10 mouse cellular contexts compared by ENCODE assay signal in genomic region chr13:63278141-63278631, GRCm38 (mm10).
DNase-seq lines count a peak whose midpoint lies in the region; ATAC-seq and TF ChIP-seq lines count a peak whose summit lies in the region.
"Had no signal": no experiment of that assay in that cellular context is flagged by ENCODE, and none has a peak within 500 bp of the region (broad histone marks: within the 10 kb centered on the region; RNA-seq: fewer than 3 reads in every experiment).

No protein-coding gene starts in this region.

- peaks cover 74% of the 10 kb centered on the region for H3K36me3 ChIP-seq in heart, adult 2 months (ENCODE audit: control insufficient read depth, insufficient read depth, low read length)
- H3K36me3 ChIP-seq in kidney, adult 2 months (ENCODE audit: control insufficient read depth, insufficient read depth, low read length): no peaks in the 10 kb centered on the region; the same call in 1 of the 2 replicates
- peaks cover 28% of the 10 kb centered on the region for H3K36me3 ChIP-seq in macrophage (ENCODE audit: inconsistent target)

- TF ChIP-seq POLR2A in heart, adult 2 months (IDR thresholded peaks at IDR 0.05; ENCODE audit: insufficient read depth, low read depth, low read length): no peak
- no peak for TF ChIP-seq POLR2A in kidney, adult 2 months (IDR thresholded peaks at IDR 0.05; ENCODE audit: low read depth, low read length)

- peaks cover 40% of the 10 kb centered on the region for H3K4me1 ChIP-seq in heart, adult 2 months (ENCODE audit: control insufficient read depth, insufficient read depth, low read length)
- peaks cover 43% of the 10 kb centered on the region for H3K4me1 ChIP-seq in kidney, adult 2 months (ENCODE audit: control insufficient read depth, insufficient read depth, low read length)

- WGBS in heart, adult 2 months: 2% methylated on average over 5 of the region's 5 CpGs
- WGBS in kidney, adult 2 months: 13% methylated on average over 5 of the region's 5 CpGs
- 44% methylated on average over 5 of the region's 5 CpGs for WGBS in macrophage (ENCODE audit: missing documents)

- TF ChIP-seq EP300 in heart, adult 2 months (IDR thresholded peaks at IDR 0.05; ENCODE audit: insufficient read depth, low read depth, low read length): 0 out of 2 replicates have a peak, but pooled peaks have one; percentile 32

- H3K9ac ChIP-seq in heart, adult 2 months (ENCODE audit: low read depth, low read length): peak overlapping the region; percentile 39

- intact Hi-C loops in heart, adult 2 months (cut with DNase I): loop anchor here (1.0 to 2.0 kb wide), 3 partner anchors 17 to 31 kb away; no protein-coding TSS in a partner anchor

- ATAC-seq in erythroblast, adult 5-6 weeks (replicated peaks; ENCODE audit: low FRiP score, poor library complexity, severe bottlenecking): no peak

- no peaks in the 10 kb centered on the region for H3K27me3 ChIP-seq in heart, adult 2 months (ENCODE audit: control insufficient read depth, insufficient read depth, low read length)
- H3K27me3 ChIP-seq in kidney, adult 2 months (replicated peaks; ENCODE audit: control insufficient read depth, insufficient read depth, low read length): no peaks in the 10 kb centered on the region
- H3K27me3 ChIP-seq: CH12.LX had no signal

- peak overlapping the region; percentile 40 for H3K27ac ChIP-seq in layer of hippocampus, adult 2 months
- peak overlapping the region; percentile 89 for H3K27ac ChIP-seq in heart, adult 2 months
- peak overlapping the region; percentile 52 for H3K27ac ChIP-seq in kidney, adult 2 months (ENCODE audit: insufficient read depth, low read depth, low read length)
- peak overlapping the region; percentile 75 for H3K27ac ChIP-seq in macrophage

- no peak for DNase-seq in layer of hippocampus, adult 2 months (ENCODE audit: low spot score in 2 of 2)
- no peak for DNase-seq in layer of hippocampus, postnatal 25 days (ENCODE audit: extremely low spot score in 1 of 2, low spot score in 1 of 2)
- peak; percentile 59 to 63 for DNase-seq in heart, adult 2 months
- DNase-seq in kidney, adult 2 months: peak; percentile 75
- DNase-seq in spleen, adult 18-20 months: no peak
- DNase-seq in adrenal gland, adult 18-20 months (ENCODE audit: low spot score in 2 of 2): no peak
- DNase-seq: cerebellum, adult 18-20 months had no signal

- H3K79me2 ChIP-seq in heart, adult 2 months (replicated peaks; ENCODE audit: control insufficient read depth, insufficient read depth, low read length): peaks cover 13% of the 10 kb centered on the region
- peaks cover 100% of the 10 kb centered on the region for H3K79me2 ChIP-seq in macrophage (ENCODE audit: inconsistent target)

- TF ChIP-seq CTCF in layer of hippocampus, adult 2 months (conservative IDR thresholded peaks at IDR 0.05): no peak
- no peak for TF ChIP-seq CTCF in heart, adult 2 months (IDR thresholded peaks at IDR 0.05)
- TF ChIP-seq CTCF in kidney, adult 2 months (conservative IDR thresholded peaks at IDR 0.05; ENCODE audit: insufficient read depth, insufficient read length, low read depth, low read length): no peak

- H3K4me3 ChIP-seq in layer of hippocampus, adult 2 months: no peak overlapping the region
- peak overlapping the region; percentile 38 for H3K4me3 ChIP-seq in heart, adult 2 months
- peak overlapping the region; percentile 26 for H3K4me3 ChIP-seq in kidney, adult 2 months (ENCODE audit: insufficient read depth, low read depth, low read length)
- no peak overlapping the region for H3K4me3 ChIP-seq in macrophage (ENCODE audit: inconsistent target)

Comparison
In these comparisons a context has a peak if more than half of its experiments do, and no peak if none do; other contexts are left out.
1. DNase-seq: peak in heart, adult 2 months (2 of 2) and kidney, adult 2 months (single experiment); none in layer of hippocampus, adult 2 months (0 of 2), layer of hippocampus, postnatal 25 days (0 of 2), spleen, adult 18-20 months (0 of 2) and adrenal gland, adult 18-20 months (0 of 2).
2. H3K4me3 ChIP-seq: peak in heart, adult 2 months (single experiment) and kidney, adult 2 months (single experiment); none in layer of hippocampus, adult 2 months (single experiment) and macrophage (single experiment).
3. Peak in every context shown above with its lines, with median percentiles within 50 percentile points of each other: H3K27ac ChIP-seq.